7 mouse cellular contexts compared by ENCODE assay signal in genomic region chr15:79741921-79742705, GRCm38 (mm10). TPM values are rescaled to one million over a fixed set of nuclear protein-coding genes. Genes with fewer than 3 reads are reported as not detected.
A peak's percentile ranks its signal among the peaks of the same experiment; 100 is the strongest.
DNase-seq lines count a peak whose midpoint lies in the region; ATAC-seq lines count a peak whose summit lies in the region.

TSS of gene Sun2 (minus strand) at chr15:79742536.

- peak within 1 kb of the TSS; percentile 96 for H3K27ac ChIP-seq in embryonic facial prominence, embryonic 10.5 days (replicated peaks)
- H3K27ac ChIP-seq in limb, embryonic 11.5 days (replicated peaks; ENCODE audit: low read depth, low read length): peak within 1 kb of the TSS; percentile 30; the same call in 1 of the 2 replicates
- H3K27ac ChIP-seq in midbrain, embryonic 14.5 days (replicated peaks; ENCODE audit: low read depth, low read length): peak within 1 kb of the TSS; percentile 69

- no peaks in the 10 kb centered on the region for H3K27me3 ChIP-seq in embryonic facial prominence, embryonic 10.5 days (replicated peaks; ENCODE audit: low read depth, poor library complexity, severe bottlenecking)
- no peaks in the 10 kb centered on the region for H3K27me3 ChIP-seq in limb, embryonic 11.5 days (ENCODE audit: control insufficient read depth, insufficient read depth, low read length)
- no peaks in the 10 kb centered on the region for H3K27me3 ChIP-seq in midbrain, embryonic 14.5 days (ENCODE audit: control insufficient read depth, insufficient read depth, low read length)

- H3K4me2 ChIP-seq in limb, embryonic 11.5 days (ENCODE audit: low read depth, severe bottlenecking): peak within 1 kb of the TSS; percentile 51
- peak within 1 kb of the TSS; percentile 66 for H3K4me2 ChIP-seq in midbrain, embryonic 14.5 days (ENCODE audit: low read length)

- peak within 1 kb of the TSS; percentile 90 for H3K9ac ChIP-seq in limb, embryonic 11.5 days (ENCODE audit: low read length)
- H3K9ac ChIP-seq in midbrain, embryonic 14.5 days (replicated peaks; ENCODE audit: low read length): peak within 1 kb of the TSS; percentile 92

- H3K4me3 ChIP-seq in embryonic facial prominence, embryonic 10.5 days: peak within 1 kb of the TSS; percentile 97
- peak within 1 kb of the TSS; percentile 86 for H3K4me3 ChIP-seq in limb, embryonic 11.5 days (ENCODE audit: low read depth, low read length)
- H3K4me3 ChIP-seq in midbrain, embryonic 14.5 days (replicated peaks; ENCODE audit: low read depth, low read length): peak within 1 kb of the TSS; percentile 94

- under 1% methylated on average over 93 of the region's 93 CpGs for WGBS in embryonic facial prominence, embryonic 10.5 days
- under 1% methylated on average over 77 of the region's 93 CpGs for WGBS in limb, embryonic 11.5 days
- WGBS in midbrain, embryonic 14.5 days: under 1% methylated on average over 93 of the region's 93 CpGs

- H3K36me3 ChIP-seq in embryonic facial prominence, embryonic 10.5 days (replicated peaks): peaks cover 31% of the 10 kb centered on the region
- H3K36me3 ChIP-seq in limb, embryonic 11.5 days (ENCODE audit: control insufficient read depth, insufficient read depth, low read length): peaks cover 7% of the 10 kb centered on the region
- H3K36me3 ChIP-seq in midbrain, embryonic 14.5 days (ENCODE audit: control insufficient read depth, insufficient read depth, low read length): peaks cover 25% of the 10 kb centered on the region

- peak; percentile 94 for DNase-seq in adrenal gland, postnatal 10 days
- peak; percentile 93 for DNase-seq in embryonic facial prominence, embryonic 10.5 days (ENCODE audit: low spot score)
- DNase-seq in kidney, adult 18-20 months: peak; percentile 93
- DNase-seq in limb, embryonic 11.5 days (ENCODE audit: low spot score): peak; percentile 93
- DNase-seq in midbrain, embryonic 14.5 days: peak; percentile 96
- DNase-seq in spleen, adult 18-20 months: peak; percentile 85 to 91

- H3K9me3 ChIP-seq in embryonic facial prominence, embryonic 10.5 days: no peaks in the 10 kb centered on the region
- no peaks in the 10 kb centered on the region for H3K9me3 ChIP-seq in limb, embryonic 11.5 days (ENCODE audit: control insufficient read depth, low read length)
- H3K9me3 ChIP-seq in midbrain, embryonic 14.5 days (ENCODE audit: control insufficient read depth, low read length): no peaks in the 10 kb centered on the region

- H3K4me1 ChIP-seq in embryonic facial prominence, embryonic 10.5 days: peaks cover 41% of the 10 kb centered on the region
- H3K4me1 ChIP-seq in limb, embryonic 11.5 days (ENCODE audit: control insufficient read depth, insufficient read depth, low read length): peaks cover 8% of the 10 kb centered on the region; the same call in 1 of the 2 replicates
- peaks cover 23% of the 10 kb centered on the region for H3K4me1 ChIP-seq in midbrain, embryonic 14.5 days (ENCODE audit: control insufficient read depth, insufficient read depth, low read length)

- ATAC-seq in granulocyte monocyte progenitor cell, adult 5-6 weeks (replicated peaks; ENCODE audit: poor library complexity, severe bottlenecking): peak; percentile 52
- ATAC-seq in limb, embryonic 11.5 days (ENCODE audit: insufficient number of reproducible peaks, low FRiP score, low TSS enrichment, low read depth): peak; percentile 82
- peak; percentile 94 for ATAC-seq in midbrain, embryonic 14.5 days (ENCODE audit: low FRiP score, low TSS enrichment)

RNA-seq across cellular contexts. Expression of gene Sun2, which starts in this region (rescaled TPM):
- total RNA-seq in adrenal gland, postnatal 10 days (2021): 10 to 100 TPM; 68.2 to 83.6 TPM
- 2.4 and 3.4 TPM in 2 replicates for polyA plus RNA-seq in embryonic facial prominence, embryonic 10.5 days (2016; fragmentation: Nextera tagmentation; extraction: Ambion mirVana)
- 120 and 133 TPM in 2 replicates for total RNA-seq in granulocyte monocyte progenitor cell, adult 5-6 weeks (2014; fragmentation: Nextera tagmentation)
- total RNA-seq in granulocyte monocyte progenitor cell, adult 5-6 weeks (2017): 227 and 268 TPM in 2 replicates
- 5.3 and 5.4 TPM in 2 replicates for polyA plus RNA-seq in limb, embryonic 11.5 days (2014; fragmentation: Nextera tagmentation; extraction: Ambion mirVana)
- 7.2 and 7.8 TPM in 2 replicates for polyA plus RNA-seq in midbrain, embryonic 14.5 days (2014; fragmentation: Nextera tagmentation; extraction: Ambion mirVana)

Comparison
In these comparisons a context has a peak if more than half of its experiments do, and no peak if none do; other contexts are left out.
1. Peak in every context shown above with its lines: DNase-seq, ATAC-seq, H3K4me3 ChIP-seq and H3K27ac ChIP-seq.
2. H3K27ac ChIP-seq: peak in every context shown above with its lines; median percentile 96 in embryonic facial prominence, embryonic 10.5 days; 69 in midbrain, embryonic 14.5 days; 30 in limb, embryonic 11.5 days.